Mouse (Mus musculus): ENCODE data around the gene Rbm20. TPM values are rescaled to one million over a fixed set of nuclear protein-coding genes. Genes with fewer than 3 reads are reported as not detected.

Rbm20 gene
- polyA plus RNA-seq, 1 experiment: 6.5 TPM

- H3K4me1 ChIP-seq (ENCODE audit: control insufficient read depth, insufficient read depth, low read length): no peaks in the 10 kb centered on the region
- H3K4me3 ChIP-seq (ENCODE audit: low read depth, low read length): no peak overlapping the region
- no peaks in the 10 kb centered on the region for H3K36me3 ChIP-seq (ENCODE audit: control insufficient read depth, insufficient read depth, low read length, poor library complexity, severe bottlenecking)
- H3K9ac ChIP-seq (ENCODE audit: low read depth, poor library complexity, severe bottlenecking): no peak overlapping the region
- no peaks in the 10 kb centered on the region for H3K9me3 ChIP-seq (replicated peaks; ENCODE audit: control insufficient read depth, insufficient read depth, low read length, poor library complexity, severe bottlenecking)
- no peaks in the 10 kb centered on the region for H3K27me3 ChIP-seq (ENCODE audit: control insufficient read depth, insufficient read depth, low read length, poor library complexity, severe bottlenecking)
- H3K27ac ChIP-seq (ENCODE audit: insufficient read depth, low read length): no peak overlapping the region
- TF ChIP-seq POLR2A (IDR thresholded peaks at IDR 0.05; ENCODE audit: insufficient read depth, low read length): no peak
- no peak for TF ChIP-seq CTCF (IDR thresholded peaks at IDR 0.05; ENCODE audit: low read depth, low read length)
- no peak for TF ChIP-seq EP300 (IDR thresholded peaks at IDR 0.05; ENCODE audit: insufficient read depth, low read depth, low read length)
Observed at GRCm38 (mm10) chr19:53831164-53831448, 154.0 kb downstream of the Rbm20 start.

DNA sequence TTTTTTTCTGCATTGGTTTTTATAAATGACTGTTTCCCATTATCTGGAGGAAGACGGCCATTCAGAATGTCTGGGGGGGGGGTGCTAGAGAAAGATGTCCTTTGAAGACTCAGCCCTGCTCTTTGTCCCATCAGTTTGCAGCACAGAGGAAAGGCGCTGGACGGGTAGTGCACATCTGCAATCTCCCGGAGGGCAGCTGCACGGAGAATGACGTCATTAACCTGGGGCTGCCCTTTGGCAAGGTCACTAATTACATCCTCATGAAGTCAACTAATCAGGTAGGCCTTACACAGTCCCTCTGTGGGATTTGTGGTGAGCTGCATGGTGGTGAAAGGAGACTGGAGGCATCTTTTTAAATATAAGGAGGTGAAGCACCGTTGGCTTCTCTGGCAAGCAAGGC is 155.4 kb downstream of the Rbm20 start:
- TF ChIP-seq POLR2A (IDR thresholded peaks at IDR 0.05; ENCODE audit: insufficient read depth, low read length): no peak
- no peak for TF ChIP-seq CTCF (IDR thresholded peaks at IDR 0.05; ENCODE audit: low read depth, low read length)
- no peak for TF ChIP-seq EP300 (IDR thresholded peaks at IDR 0.05; ENCODE audit: insufficient read depth, low read depth, low read length)
- no peak overlapping the region for H3K4me3 ChIP-seq (ENCODE audit: low read depth, low read length)
- H3K36me3 ChIP-seq (ENCODE audit: control insufficient read depth, insufficient read depth, low read length, poor library complexity, severe bottlenecking): no peaks in the 10 kb centered on the region
- no peaks in the 10 kb centered on the region for H3K4me1 ChIP-seq (ENCODE audit: control insufficient read depth, insufficient read depth, low read length)
- no peak overlapping the region for H3K27ac ChIP-seq (ENCODE audit: insufficient read depth, low read length)
- no peak overlapping the region for H3K9ac ChIP-seq (ENCODE audit: low read depth, poor library complexity, severe bottlenecking)
- H3K9me3 ChIP-seq (replicated peaks; ENCODE audit: control insufficient read depth, insufficient read depth, low read length, poor library complexity, severe bottlenecking): no peaks in the 10 kb centered on the region
- no peaks in the 10 kb centered on the region for H3K27me3 ChIP-seq (ENCODE audit: control insufficient read depth, insufficient read depth, low read length, poor library complexity, severe bottlenecking)

DNA sequence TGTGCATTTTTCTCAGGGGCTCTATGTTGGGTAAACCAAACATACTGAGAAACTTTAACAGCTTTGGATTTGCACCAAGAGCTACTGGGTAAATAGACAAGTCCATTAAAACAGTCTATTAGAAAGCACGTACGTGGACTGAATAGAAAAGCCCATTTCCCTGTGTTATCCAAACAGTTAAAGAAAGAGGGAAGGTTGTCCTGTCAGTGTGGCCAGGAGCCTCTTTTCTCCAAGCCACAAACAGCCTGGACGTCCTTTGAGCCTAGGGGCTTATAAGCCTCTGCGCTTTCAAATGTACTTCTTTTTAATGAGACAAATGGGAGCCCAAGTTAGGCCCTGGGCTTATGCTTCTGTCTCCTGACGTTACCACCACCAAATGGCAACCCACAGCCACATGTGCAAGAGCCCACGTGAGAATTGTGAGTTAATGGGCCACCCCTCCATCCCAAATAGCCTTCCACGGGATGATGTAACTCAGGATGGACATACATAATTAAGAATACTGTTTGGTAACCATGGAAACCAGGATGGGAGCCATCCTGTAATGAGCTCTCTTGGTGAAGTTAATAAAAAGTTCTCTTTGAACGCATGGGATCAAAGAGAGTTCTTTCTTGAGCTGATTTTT is 156.8 kb downstream of the Rbm20 start:
- Histone ChIP-seq H3K9me3 (replicated peaks; ENCODE audit: control insufficient read depth, insufficient read depth, low read length, poor library complexity, severe bottlenecking) (no peaks in the 10 kb centered on the region), H3K4me1 (ENCODE audit: control insufficient read depth, insufficient read depth, low read length) (no peaks in the 10 kb centered on the region), H3K27ac (ENCODE audit: insufficient read depth, low read length) (no peak overlapping the region), H3K4me3 (ENCODE audit: low read depth, low read length) (no peak overlapping the region), H3K9ac (ENCODE audit: low read depth, poor library complexity, severe bottlenecking) (no peak overlapping the region), H3K36me3 (ENCODE audit: control insufficient read depth, insufficient read depth, low read length, poor library complexity, severe bottlenecking) (no peaks in the 10 kb centered on the region), H3K27me3 (ENCODE audit: control insufficient read depth, insufficient read depth, low read length, poor library complexity, severe bottlenecking) (no peaks in the 10 kb centered on the region)
- no peak for TF ChIP-seq EP300 (IDR thresholded peaks at IDR 0.05; ENCODE audit: insufficient read depth, low read depth, low read length)
- no peak for TF ChIP-seq POLR2A (IDR thresholded peaks at IDR 0.05; ENCODE audit: insufficient read depth, low read length)
- no peak for TF ChIP-seq CTCF (IDR thresholded peaks at IDR 0.05; ENCODE audit: low read depth, low read length)

DNA sequence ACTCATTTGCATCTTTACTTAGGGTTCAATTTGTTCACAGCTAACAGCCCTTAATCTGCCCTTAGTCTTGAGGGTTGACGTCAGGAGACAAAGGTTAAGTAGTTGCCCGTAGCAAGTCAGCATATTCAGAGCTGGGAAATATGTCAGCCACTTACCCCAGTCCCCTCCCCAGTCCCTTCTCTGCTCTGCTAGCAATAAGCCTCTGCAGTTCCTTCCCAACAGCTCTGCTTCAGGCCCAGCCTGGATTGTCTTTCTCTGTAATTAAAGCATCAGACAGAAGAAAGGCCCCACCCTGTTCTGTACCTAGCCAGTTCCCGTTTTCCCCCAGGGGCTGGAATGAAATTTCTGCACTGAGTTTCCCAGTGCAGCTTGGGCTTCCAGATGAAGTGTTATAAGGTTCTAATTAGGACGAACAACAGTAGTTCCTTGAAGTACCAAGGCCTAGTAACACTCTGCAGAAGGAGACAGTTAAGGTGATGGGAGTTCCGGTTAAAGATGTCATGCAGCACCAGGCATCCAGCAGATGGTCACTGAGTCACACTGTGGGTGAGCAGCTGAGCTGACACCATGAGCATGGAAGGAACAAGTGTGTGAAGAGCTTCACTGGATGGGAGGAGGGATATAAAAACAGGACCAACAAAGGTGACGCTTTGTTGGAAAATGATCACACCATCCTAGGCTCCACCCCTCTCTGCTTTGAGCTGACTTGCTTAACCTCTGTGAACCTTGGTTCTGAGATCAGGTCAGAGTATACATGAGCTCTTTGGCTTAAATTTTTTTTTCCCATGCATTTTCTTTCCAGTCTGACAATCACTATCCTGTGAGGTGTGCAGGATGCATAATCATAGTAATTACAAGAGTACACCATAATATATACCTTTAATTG is 159.7 kb downstream of the Rbm20 start:
- Histone ChIP-seq H3K27ac (ENCODE audit: insufficient read depth, low read length) (no peak overlapping the region), H3K36me3 (ENCODE audit: control insufficient read depth, insufficient read depth, low read length, poor library complexity, severe bottlenecking) (no peaks in the 10 kb centered on the region), H3K4me1 (ENCODE audit: control insufficient read depth, insufficient read depth, low read length) (no peaks in the 10 kb centered on the region)

DNA sequence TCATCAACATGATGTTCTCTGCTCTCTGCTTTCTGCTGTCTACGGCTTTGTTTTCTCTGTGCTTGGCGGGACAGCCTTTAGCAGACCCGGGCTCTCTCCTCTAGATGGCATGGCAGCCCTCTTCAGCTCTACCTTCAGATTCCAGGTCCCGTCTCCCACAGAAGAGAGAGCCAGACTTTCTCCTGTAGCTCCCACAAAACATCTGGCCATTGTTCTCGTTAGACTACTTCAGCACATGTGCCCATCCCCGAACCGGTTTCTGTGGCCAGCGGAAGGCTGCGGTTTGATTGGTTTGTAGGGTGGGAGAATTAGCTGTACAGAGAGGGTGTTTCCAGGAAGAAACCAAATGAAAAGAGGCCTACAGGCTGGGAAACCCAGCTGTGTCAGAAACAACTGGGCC is 161.7 kb downstream of the Rbm20 start:
- TF ChIP-seq POLR2A (IDR thresholded peaks at IDR 0.05; ENCODE audit: insufficient read depth, low read length) (no peak), CTCF (IDR thresholded peaks at IDR 0.05; ENCODE audit: low read depth, low read length) (no peak), EP300 (IDR thresholded peaks at IDR 0.05; ENCODE audit: insufficient read depth, low read depth, low read length) (no peak)
- Histone ChIP-seq H3K9me3 (replicated peaks; ENCODE audit: control insufficient read depth, insufficient read depth, low read length, poor library complexity, severe bottlenecking) (no peaks in the 10 kb centered on the region), H3K4me3 (ENCODE audit: low read depth, low read length) (no peak overlapping the region), H3K27me3 (ENCODE audit: control insufficient read depth, insufficient read depth, low read length, poor library complexity, severe bottlenecking) (no peaks in the 10 kb centered on the region), H3K9ac (ENCODE audit: low read depth, poor library complexity, severe bottlenecking) (no peak overlapping the region), H3K27ac (ENCODE audit: insufficient read depth, low read length) (no peak overlapping the region), H3K4me1 (ENCODE audit: control insufficient read depth, insufficient read depth, low read length) (no peaks in the 10 kb centered on the region), H3K36me3 (ENCODE audit: control insufficient read depth, insufficient read depth, low read length, poor library complexity, severe bottlenecking) (no peaks in the 10 kb centered on the region)

More for the DNA sequence above, 159.7 kb downstream of the Rbm20 start:
- Histone ChIP-seq H3K27me3 (ENCODE audit: control insufficient read depth, insufficient read depth, low read length, poor library complexity, severe bottlenecking) (no peaks in the 10 kb centered on the region), H3K4me3 (ENCODE audit: low read depth, low read length) (no peak overlapping the region), H3K9me3 (replicated peaks; ENCODE audit: control insufficient read depth, insufficient read depth, low read length, poor library complexity, severe bottlenecking) (no peaks in the 10 kb centered on the region), H3K9ac (ENCODE audit: low read depth, poor library complexity, severe bottlenecking) (no peak overlapping the region)
- TF ChIP-seq CTCF (IDR thresholded peaks at IDR 0.05; ENCODE audit: low read depth, low read length) (no peak), POLR2A (IDR thresholded peaks at IDR 0.05; ENCODE audit: insufficient read depth, low read length) (no peak), EP300 (IDR thresholded peaks at IDR 0.05; ENCODE audit: insufficient read depth, low read depth, low read length) (no peak)

DNA sequence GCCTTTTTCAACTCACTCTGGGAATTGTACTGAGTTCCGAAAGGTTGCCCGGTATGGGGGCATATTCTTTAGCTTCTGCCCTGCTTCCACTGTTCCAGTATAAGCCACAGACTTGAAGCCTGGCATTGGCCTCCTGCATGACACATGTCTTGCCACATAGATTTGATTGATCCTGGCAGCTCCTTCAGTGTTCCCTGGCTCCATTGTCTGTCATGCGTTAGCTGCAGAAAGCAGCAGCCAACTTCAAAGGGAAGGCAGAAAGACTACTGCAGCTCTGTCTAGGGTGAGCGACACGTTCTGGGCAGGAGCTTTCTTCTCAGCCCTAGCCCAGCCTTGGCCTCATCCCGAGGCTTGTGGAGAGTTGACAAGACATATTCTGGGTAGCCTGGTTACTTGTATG is 162.7 kb downstream of the Rbm20 start:
- no peak for TF ChIP-seq EP300 (IDR thresholded peaks at IDR 0.05; ENCODE audit: insufficient read depth, low read depth, low read length)
- no peak for TF ChIP-seq POLR2A (IDR thresholded peaks at IDR 0.05; ENCODE audit: insufficient read depth, low read length)
- TF ChIP-seq CTCF (IDR thresholded peaks at IDR 0.05; ENCODE audit: low read depth, low read length): no peak
- H3K27ac ChIP-seq (ENCODE audit: insufficient read depth, low read length): no peak overlapping the region
- H3K4me1 ChIP-seq (ENCODE audit: control insufficient read depth, insufficient read depth, low read length): no peaks in the 10 kb centered on the region

More for the DNA sequence above, 162.7 kb downstream of the Rbm20 start:
- H3K4me3 ChIP-seq (ENCODE audit: low read depth, low read length): no peak overlapping the region
- no peak overlapping the region for H3K9ac ChIP-seq (ENCODE audit: low read depth, poor library complexity, severe bottlenecking)
- H3K36me3 ChIP-seq (ENCODE audit: control insufficient read depth, insufficient read depth, low read length, poor library complexity, severe bottlenecking): no peaks in the 10 kb centered on the region
- no peaks in the 10 kb centered on the region for H3K27me3 ChIP-seq (ENCODE audit: control insufficient read depth, insufficient read depth, low read length, poor library complexity, severe bottlenecking)
- H3K9me3 ChIP-seq (replicated peaks; ENCODE audit: control insufficient read depth, insufficient read depth, low read length, poor library complexity, severe bottlenecking): no peaks in the 10 kb centered on the region
